Mouse (Mus musculus) hindbrain, embryonic 15.5 days (tissue): ENCODE data around the gene Acvr2a. TPM values are rescaled to one million over a fixed set of nuclear protein-coding genes. Genes with fewer than 3 reads are reported as not detected.
A peak's percentile ranks its signal among the peaks of the same experiment; 100 is the strongest.

Experiments
- ATAC-seq: fragments of 200-750 bp; cut with Nextera tagmentation; 2 replicates; pipeline ENCODE4 v1.8.0; 2017; ENCODE audit warnings: low read depth, moderate number of reproducible peaks, moderate TSS enrichment; ENCODE audit not compliant: low FRiP score
- H3K27ac ChIP-seq: fragments of 300-500 bp; sonication (generic); replicated peaks from 2 replicates; pipeline ENCODE4 v1.5.1; 2015; ENCODE audit warnings: mild to moderate bottlenecking, inconsistent platforms
- H3K27me3 ChIP-seq: fragments of 300-500 bp; sonication (generic); 2 replicates; pipeline ENCODE4 v1.6.1; 2015; ENCODE audit warnings: control low read depth, inconsistent platforms
- H3K36me3 ChIP-seq: fragments of 300-500 bp; sonication (generic); 2 replicates; pipeline ENCODE4 v1.6.1; 2015; ENCODE audit warnings: control low read depth, inconsistent platforms
- H3K4me1 ChIP-seq: fragments of 300-500 bp; sonication (generic); replicated peaks from 2 replicates; pipeline ENCODE4 v1.6.1; 2015; ENCODE audit warnings: control low read depth, inconsistent platforms
- H3K4me2 ChIP-seq: fragments of 300-500 bp; sonication (generic); 2 replicates; pipeline ENCODE4 v1.6.1; 2015; ENCODE audit warnings: moderate library complexity, mild to moderate bottlenecking, inconsistent platforms
- H3K4me3 ChIP-seq: fragments of 300-500 bp; sonication (generic); 2 replicates; pipeline ENCODE4 v1.5.1; 2015; ENCODE audit warnings: mild to moderate bottlenecking, inconsistent platforms
- H3K9ac ChIP-seq: fragments of 300-500 bp; sonication (generic); 2 replicates; pipeline ENCODE4 v1.6.1; 2015; ENCODE audit warnings: inconsistent platforms
- H3K9me3 ChIP-seq: fragments of 300-500 bp; sonication (generic); 2 replicates; pipeline ENCODE4 v1.6.1; 2016; ENCODE audit warnings: control low read depth, inconsistent platforms
- WGBS: fragments of 180-500 bp; shearing (Covaris S2); methylation state at CpG from one replicate; pipeline ENCODE4 v1.1.7; 2015; 5-methylcytosine and 5-hydroxymethylcytosine counted together
- polyA plus RNA-seq: library from polyadenylated mRNA; unstranded; fragments of >200 nt; fragmentation: Nextera tagmentation; extraction: Ambion mirVana; gene quantifications from 2 replicates; pipeline ENCODE4 v1.2.1, GENCODE M21; 2015

Acvr2a gene
- polyA plus RNA-seq, result 45.1 and 48.0 TPM in 2 replicates

DNA sequence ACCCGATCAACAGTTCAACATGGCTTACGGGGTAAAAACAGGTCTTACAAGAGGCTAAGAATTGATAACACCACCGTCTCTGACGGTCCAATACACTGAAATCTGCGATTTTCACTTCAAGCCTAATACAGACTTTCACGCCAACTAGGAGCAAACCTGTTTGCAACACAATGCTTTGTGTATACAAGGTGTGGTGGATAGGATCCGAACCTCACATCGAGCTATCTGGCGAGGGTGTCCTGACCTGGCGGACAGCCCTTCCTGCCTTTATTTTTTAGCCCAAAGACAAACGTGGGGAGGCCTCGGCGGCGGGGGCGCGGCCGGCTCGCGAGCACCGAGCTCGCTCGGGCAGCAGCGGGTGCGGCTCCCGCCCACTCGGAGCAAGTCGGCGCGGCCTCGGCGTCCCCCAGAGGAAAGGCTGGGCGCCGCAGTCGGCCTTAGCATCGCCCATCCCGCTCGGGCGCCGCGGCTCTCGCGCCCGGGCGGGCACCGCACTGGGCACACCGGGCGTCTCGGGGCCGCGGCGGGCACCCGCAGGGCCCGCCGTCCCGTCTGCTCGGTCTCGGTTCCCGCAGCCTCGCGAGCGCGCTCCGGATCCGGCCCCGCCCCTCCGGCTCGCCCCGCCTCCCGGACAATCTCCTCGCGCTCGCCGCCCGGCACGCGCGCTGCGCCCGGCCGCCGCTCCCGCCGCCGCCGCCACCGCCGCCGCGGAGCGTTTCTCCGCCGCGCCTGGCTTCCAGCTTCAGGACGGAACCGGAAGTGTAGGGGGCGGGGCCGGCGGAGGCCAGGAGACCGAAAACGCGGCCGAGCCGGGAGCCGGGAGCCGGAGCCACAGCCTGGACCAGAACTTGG, at the start of gene Acvr2a:
TSS of gene Acvr2a (plus strand) at position 739 of the 852 bp plus-strand sequence.
- Histone ChIP-seq H3K36me3 (no peaks in the 10 kb centered on the region), H3K9ac (peak within 1 kb of the TSS; percentile 88), H3K9me3 (no peaks in the 10 kb centered on the region), H3K4me2 (peak within 1 kb of the TSS; percentile 54), H3K4me1 (peaks cover 27% of the 10 kb centered on the region), H3K4me3 (peak within 1 kb of the TSS; percentile 78), H3K27me3 (no peaks in the 10 kb centered on the region), H3K27ac (peak within 1 kb of the TSS; percentile 96)
- peak; percentile 94 for ATAC-seq
- WGBS, result under 1% methylated on average over 77 of the region's 105 CpGs

DNA sequence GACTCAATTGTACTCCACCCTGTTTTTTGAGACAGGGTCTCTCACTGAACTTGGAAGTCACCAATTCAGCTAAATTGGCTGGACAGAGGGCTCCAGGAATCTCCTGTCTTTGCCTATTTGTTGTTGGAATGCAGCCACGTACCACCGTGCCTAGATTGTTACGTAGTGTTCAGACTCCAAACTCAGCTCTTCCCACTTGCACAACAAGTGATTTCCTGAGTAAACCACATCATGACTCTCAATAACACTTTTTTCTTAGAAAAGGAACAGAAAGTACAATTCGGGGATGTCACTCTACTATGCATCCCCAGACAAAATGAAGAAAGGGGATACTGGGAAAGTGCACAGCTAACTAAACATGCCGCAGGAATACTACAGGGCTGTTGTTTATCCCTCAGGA, 47.4 kb upstream of the Acvr2a start:
- no peak for ATAC-seq
- no peak overlapping the region for H3K9ac ChIP-seq
- H3K27me3 ChIP-seq, result no peaks in the 10 kb centered on the region
- no peak overlapping the region for H3K4me3 ChIP-seq
- no peak overlapping the region for H3K4me2 ChIP-seq
- H3K9me3 ChIP-seq, result no peaks in the 10 kb centered on the region
- H3K27ac ChIP-seq, result no peak overlapping the region
- WGBS, result 92% methylated on average over 5 of the region's 5 CpGs
- no peaks in the 10 kb centered on the region for H3K36me3 ChIP-seq
- H3K4me1 ChIP-seq, result no peaks in the 10 kb centered on the region

DNA sequence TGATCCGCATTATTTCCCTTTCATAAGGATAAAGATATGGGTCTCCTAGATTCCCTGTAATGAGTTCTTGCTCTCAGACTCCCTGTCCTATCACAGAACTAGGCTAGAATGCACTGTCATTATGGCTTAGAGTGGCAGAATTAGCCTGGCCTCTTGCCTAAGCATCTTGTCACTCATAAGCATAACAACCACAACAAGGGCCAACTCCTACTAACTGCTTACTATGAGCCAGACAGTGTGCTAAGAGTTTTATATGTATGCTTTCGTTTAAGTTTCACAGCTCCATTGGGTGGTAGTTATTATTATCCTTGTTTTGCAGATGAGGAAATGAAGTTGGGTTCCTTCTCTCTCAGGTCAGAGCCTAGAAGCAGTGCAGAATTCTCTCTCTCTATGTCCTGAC, 46.1 kb upstream of the Acvr2a start:
- ATAC-seq, result no peak
- H3K36me3 ChIP-seq, result no peaks in the 10 kb centered on the region
- no peak overlapping the region for H3K9ac ChIP-seq
- no peaks in the 10 kb centered on the region for H3K4me1 ChIP-seq
- H3K4me2 ChIP-seq, result no peak overlapping the region
- H3K27me3 ChIP-seq, result no peaks in the 10 kb centered on the region
- H3K27ac ChIP-seq, result no peak overlapping the region
- no peaks in the 10 kb centered on the region for H3K9me3 ChIP-seq
- H3K4me3 ChIP-seq, result no peak overlapping the region
- WGBS, result 85% methylated on average over 2 of the region's 2 CpGs

DNA sequence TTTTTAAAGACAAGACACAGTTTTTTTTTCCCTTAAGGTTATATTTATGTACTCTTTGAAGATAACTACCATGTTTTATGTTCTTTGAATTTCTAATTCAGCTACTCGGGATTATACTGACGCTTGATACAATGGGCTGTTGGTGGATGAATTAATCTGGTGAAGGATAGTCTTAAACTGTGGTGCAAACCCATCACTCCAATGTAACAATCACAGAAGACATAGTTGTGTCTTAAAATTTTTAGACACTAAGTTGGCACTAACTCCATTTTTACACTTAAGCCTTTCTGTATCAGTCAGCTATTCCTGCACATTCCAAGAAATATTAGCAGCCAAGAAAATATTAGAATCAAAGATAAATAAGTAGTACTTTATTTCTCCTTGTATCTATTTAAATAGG, 45.7 kb upstream of the Acvr2a start:
- Histone ChIP-seq H3K4me1 (no peaks in the 10 kb centered on the region), H3K27ac (no peak overlapping the region), H3K27me3 (no peaks in the 10 kb centered on the region), H3K4me2 (no peak overlapping the region), H3K9me3 (no peaks in the 10 kb centered on the region), H3K9ac (no peak overlapping the region), H3K4me3 (no peak overlapping the region), H3K36me3 (no peaks in the 10 kb centered on the region)
- no peak for ATAC-seq
- 80% methylated on average over 2 of the region's 2 CpGs for WGBS

DNA sequence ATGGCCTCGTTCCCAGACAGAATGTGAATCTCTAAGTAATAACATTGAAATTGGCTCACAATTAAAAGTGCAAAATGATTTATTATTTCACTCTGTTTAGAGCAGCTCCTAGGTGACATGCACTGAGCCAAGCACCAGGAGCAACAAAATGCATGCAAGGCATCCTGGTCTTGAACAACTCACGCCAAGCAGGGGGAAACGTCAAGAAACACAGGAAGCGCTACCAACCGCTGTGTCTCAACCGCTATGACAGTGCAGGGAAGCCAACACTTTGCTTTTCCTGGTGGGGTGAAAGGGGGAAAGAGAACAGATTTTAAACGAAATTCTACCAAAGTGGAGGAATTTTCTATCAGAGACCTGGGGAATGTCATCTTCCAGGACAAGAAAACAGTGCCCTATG, 43.8 kb upstream of the Acvr2a start:
- Histone ChIP-seq H3K4me3 (no peak overlapping the region), H3K4me2 (no peak overlapping the region), H3K9ac (no peak overlapping the region), H3K4me1 (no peaks in the 10 kb centered on the region), H3K27me3 (no peaks in the 10 kb centered on the region), H3K27ac (no peak overlapping the region), H3K9me3 (no peaks in the 10 kb centered on the region), H3K36me3 (no peaks in the 10 kb centered on the region)
- no peak for ATAC-seq
- 88% methylated on average over 7 of the region's 7 CpGs for WGBS

DNA sequence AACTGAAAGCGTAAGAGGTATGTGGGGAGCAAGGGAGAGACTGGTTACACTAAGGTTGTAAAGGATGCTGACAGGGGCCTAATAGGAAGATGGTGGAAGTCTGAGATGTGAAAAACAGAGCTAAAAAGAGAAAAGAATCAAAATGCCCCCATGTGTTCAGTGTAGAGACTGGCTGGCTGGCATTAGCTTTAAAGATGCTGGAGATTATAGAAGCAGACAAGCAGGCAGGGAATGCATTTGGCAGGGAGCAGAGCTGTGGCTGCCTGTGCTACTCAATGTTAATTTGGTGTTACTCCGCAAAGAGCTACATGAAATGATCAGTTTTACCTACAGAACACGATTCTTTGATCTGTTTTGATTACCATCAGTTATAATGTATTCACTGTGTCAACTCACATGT, 43.3 kb upstream of the Acvr2a start:
- 81% methylated on average over 3 of the region's 3 CpGs for WGBS
- Histone ChIP-seq H3K9me3 (no peaks in the 10 kb centered on the region), H3K9ac (no peak overlapping the region), H3K4me3 (no peak overlapping the region), H3K4me1 (no peaks in the 10 kb centered on the region), H3K4me2 (no peak overlapping the region), H3K36me3 (no peaks in the 10 kb centered on the region), H3K27me3 (no peaks in the 10 kb centered on the region), H3K27ac (no peak overlapping the region)
- no peak for ATAC-seq

DNA sequence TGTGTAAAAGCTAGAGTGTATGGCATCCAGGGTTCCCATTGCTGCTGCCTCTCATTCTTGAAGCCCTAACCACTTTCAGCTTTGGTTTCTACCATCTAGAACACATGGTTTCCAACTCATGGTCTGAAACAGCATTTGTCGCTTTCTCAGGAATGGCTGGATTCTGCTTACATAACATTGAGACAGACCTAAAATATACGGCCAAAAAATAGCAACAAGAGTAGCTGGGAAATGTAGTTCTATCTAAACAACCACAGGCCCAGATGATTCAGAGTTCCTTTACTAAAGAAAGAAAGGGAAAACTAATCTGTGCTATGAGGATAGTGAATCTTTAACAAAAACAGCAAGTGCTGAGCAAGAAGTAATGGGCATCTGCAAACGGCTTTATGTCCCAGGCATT, 38.6 kb upstream of the Acvr2a start:
- no peak for ATAC-seq
- Histone ChIP-seq H3K9me3 (no peaks in the 10 kb centered on the region), H3K36me3 (no peaks in the 10 kb centered on the region), H3K27me3 (no peaks in the 10 kb centered on the region), H3K9ac (no peak overlapping the region), H3K4me1 (no peaks in the 10 kb centered on the region), H3K27ac (no peak overlapping the region), H3K4me3 (no peak overlapping the region), H3K4me2 (no peak overlapping the region)
- WGBS, result 94% methylated on average over 3 of the region's 3 CpGs

DNA sequence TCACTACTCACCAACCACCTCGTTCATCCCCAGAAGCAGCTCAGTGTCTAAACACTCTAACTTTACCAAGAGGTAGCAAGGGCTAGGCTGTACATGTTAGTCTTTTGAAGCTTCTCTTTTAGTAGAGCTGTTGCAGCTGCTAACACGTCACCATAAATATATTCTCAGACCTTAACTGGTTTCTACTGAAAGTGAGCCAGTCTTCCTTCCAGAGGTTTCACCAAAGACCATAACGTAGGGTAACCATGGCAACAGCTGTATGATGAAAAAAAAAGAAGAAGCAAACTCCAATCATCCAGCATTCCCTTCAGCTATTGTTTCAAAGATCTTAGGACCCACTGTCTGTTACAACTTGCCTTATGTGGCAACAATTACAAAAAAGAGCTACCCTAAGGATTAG, 25.0 kb upstream of the Acvr2a start:
- no peak overlapping the region for H3K4me3 ChIP-seq
- H3K9me3 ChIP-seq, result no peaks in the 10 kb centered on the region
- no peak overlapping the region for H3K27ac ChIP-seq
- H3K4me2 ChIP-seq, result no peak overlapping the region
- no peaks in the 10 kb centered on the region for H3K36me3 ChIP-seq
- no peaks in the 10 kb centered on the region for H3K27me3 ChIP-seq
- WGBS, result 60% methylated on average over 3 of the region's 3 CpGs
- H3K4me1 ChIP-seq, result no peaks in the 10 kb centered on the region
- no peak overlapping the region for H3K9ac ChIP-seq
- no peak for ATAC-seq

DNA sequence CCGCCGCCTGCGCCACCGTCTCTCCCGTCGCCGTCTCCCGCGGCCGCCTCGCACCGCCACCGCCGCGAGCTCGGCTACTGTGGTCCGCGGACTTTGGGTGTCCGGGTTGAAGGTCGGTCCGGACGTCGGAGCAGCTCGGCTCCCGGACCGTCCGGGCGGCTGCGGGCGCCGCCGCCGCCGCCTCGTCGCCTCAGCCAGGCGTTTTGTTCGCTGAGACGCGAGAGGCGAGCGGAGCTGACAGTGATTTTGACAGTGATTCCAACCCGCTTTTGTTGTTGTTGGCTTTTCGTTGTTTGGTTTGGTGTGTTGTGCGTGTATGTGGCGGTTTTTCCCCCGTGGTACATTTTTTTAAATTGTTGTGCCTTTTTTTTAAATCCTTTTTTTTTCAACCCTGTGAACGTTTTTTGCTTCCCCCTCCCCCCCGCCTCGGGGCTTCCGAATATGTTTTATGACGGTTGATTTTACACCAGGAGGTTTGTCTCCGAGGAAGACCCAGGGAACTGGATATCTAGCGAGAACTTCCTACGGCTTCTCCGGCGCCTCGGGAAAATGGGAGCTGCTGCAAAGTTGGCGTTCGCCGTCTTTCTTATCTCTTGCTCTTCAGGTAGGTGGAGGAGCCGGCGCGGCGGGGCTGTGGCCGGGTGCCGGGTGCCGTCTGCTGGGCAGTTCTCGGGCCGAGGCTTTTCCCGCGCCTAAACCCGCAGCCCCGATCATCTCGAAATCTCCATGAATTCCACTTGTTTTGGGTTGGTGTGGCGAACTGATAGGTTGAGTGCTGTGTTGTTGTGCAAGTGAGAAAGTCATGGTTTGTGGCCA, 522 bp downstream of the Acvr2a start:
- H3K9me3 ChIP-seq, result no peaks in the 10 kb centered on the region
- WGBS, result under 1% methylated on average over 76 of the region's 76 CpGs
- peak overlapping the region; percentile 54 for H3K4me2 ChIP-seq
- no peaks in the 10 kb centered on the region for H3K27me3 ChIP-seq
- peak overlapping the region; percentile 88 for H3K9ac ChIP-seq
- H3K4me1 ChIP-seq, result peaks cover 27% of the 10 kb centered on the region
- no peaks in the 10 kb centered on the region for H3K36me3 ChIP-seq
- ATAC-seq, result peak; percentile 65; the same call in 1 of the 2 replicates
- peak overlapping the region; percentile 78 for H3K4me3 ChIP-seq
- H3K27ac ChIP-seq, result peak overlapping the region; percentile 96

DNA sequence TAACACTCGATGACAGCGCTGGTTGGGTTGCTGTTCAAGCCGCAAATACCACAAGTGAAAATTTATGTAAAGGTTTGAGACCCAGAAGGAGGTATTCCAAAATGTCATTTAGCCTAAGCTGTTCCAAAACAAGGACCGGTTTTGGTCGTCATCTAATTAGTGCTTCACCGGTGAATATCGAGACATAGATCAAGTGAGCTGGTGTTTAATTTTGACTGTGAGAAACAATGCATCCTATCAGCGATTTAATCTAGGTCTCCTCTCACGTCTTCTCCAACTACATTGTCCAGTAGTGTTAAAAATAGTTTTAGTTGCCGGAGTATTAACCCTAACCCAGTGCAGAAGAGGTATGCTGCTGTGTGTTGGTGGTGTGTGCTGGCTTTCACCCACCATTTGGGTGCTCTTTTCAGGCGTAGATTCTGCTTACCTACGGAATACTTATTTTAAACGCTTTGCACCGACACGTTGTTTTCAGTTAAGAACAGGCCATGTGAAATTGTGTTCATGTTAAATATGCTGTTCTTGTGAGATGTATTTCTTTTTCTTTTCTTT, 1.2 kb downstream of the Acvr2a start:
- Histone ChIP-seq H3K4me1 (peaks cover 27% of the 10 kb centered on the region), H3K27me3 (no peaks in the 10 kb centered on the region), H3K36me3 (no peaks in the 10 kb centered on the region), H3K4me3 (peak overlapping the region; percentile 78), H3K27ac (peak overlapping the region; percentile 96), H3K9ac (peak overlapping the region; percentile 88), H3K4me2 (peak overlapping the region; percentile 54), H3K9me3 (no peaks in the 10 kb centered on the region)
- 1% methylated on average over 15 of the region's 15 CpGs for WGBS
- ATAC-seq, result no peak

DNA sequence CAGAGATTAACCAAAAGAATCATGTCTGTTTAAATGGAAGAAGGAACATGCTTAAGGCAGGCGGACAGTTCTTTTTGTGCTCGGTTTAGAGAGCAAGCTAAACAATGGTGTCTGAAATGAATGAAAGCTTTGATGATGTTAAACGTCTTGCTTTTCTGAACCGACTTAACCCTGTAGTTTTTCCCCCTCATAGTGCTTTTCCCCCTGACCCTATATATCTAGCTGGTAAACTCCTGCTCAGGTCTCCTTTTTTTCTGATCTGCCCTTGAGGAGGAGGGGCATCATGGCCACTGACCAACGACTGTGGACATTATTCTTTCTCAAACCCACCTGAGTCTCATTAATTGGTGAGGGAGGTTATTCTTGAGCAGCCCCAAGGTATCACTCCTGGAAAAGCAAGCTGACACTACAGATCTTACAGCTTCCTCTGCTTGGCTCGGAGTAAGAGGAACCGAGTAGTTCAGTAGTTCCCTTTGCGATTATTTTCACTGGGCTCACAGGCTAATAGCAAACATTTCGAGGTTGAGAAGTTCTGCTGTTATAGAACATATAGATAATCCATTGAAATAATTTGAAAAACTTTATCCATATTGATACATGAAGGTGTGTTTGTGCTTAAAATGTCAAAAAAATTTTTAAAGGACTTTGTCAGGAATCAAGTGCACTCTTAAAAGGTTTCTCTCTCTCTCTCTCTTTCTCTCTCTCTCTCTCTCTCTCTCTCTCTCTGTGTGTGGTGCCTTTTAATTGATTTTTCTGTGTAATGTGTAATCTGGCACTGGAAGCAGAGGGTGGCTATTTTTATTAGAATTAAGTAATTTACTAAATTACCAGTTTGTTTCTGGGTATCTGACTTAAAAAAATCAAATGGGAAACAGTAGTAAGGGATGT, 2.5 kb downstream of the Acvr2a start:
- H3K4me2 ChIP-seq, result peak overlapping the region; percentile 54
- H3K4me1 ChIP-seq, result peaks cover 30% of the 10 kb centered on the region
- no peaks in the 10 kb centered on the region for H3K27me3 ChIP-seq
- no peaks in the 10 kb centered on the region for H3K36me3 ChIP-seq
- WGBS, result 11% methylated on average over 9 of the region's 9 CpGs
- no peaks in the 10 kb centered on the region for H3K9me3 ChIP-seq
- H3K4me3 ChIP-seq, result peak overlapping the region; percentile 78
- ATAC-seq, result no peak
- peak overlapping the region; percentile 88 for H3K9ac ChIP-seq
- H3K27ac ChIP-seq, result peak overlapping the region; percentile 96
